Comparison of ENCODE assay signal across 8 mouse cellular contexts in the genomic region with DNA sequence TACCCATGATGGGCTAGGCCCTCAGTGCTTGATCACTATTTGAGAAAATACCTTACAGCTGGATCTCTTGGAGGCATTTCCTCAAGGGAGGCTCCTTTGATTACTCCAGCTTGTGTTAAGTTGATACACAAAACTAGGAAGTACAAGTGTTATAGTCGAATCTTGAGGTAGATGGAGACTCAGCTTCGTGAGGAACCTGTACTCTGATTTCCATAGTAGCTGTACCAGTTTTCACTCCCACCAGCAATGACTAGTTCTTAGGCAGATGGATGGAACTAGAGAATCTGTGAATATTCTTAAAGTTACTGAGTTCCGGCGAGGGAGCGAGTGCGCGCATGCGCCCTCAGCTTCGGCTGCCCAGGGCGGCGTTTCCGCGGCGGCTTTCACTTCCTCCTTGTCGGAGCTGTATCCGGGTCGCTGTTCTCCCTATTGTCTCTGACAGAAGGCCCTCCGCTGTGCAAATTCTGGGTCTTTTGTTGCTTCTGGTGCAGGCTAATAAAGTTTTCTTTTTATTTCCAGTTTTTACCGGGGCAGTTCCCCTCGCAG. TPM values are rescaled to one million over a fixed set of nuclear protein-coding genes. Genes with fewer than 3 reads are reported as not detected.
A peak's percentile ranks its signal among the peaks of the same experiment; 100 is the strongest.
DNase-seq lines count a peak whose midpoint lies in the region; ATAC-seq lines count a peak whose summit lies in the region.

No protein-coding gene starts in this region.

- peak overlapping the region; percentile 99 for H3K27ac ChIP-seq in hindbrain, embryonic 13.5 days

- H3K4me2 ChIP-seq in hindbrain, embryonic 13.5 days: peak overlapping the region; percentile 73

- H3K4me3 ChIP-seq in hindbrain, embryonic 13.5 days: peak overlapping the region; percentile 75

- peaks cover 9% of the 10 kb centered on the region for H3K36me3 ChIP-seq in hindbrain, embryonic 13.5 days

- no peaks in the 10 kb centered on the region for H3K27me3 ChIP-seq in hindbrain, embryonic 13.5 days

- H3K9ac ChIP-seq in hindbrain, embryonic 13.5 days: peak overlapping the region; percentile 96

- 0 out of 2 replicates have a peak, but pooled peaks cover 3% of the 10 kb centered on the region for H3K9me3 ChIP-seq in hindbrain, embryonic 13.5 days

- under 1% methylated on average over 20 of the region's 20 CpGs for WGBS in hindbrain, embryonic 13.5 days

- ATAC-seq in hindbrain, embryonic 13.5 days (ENCODE audit: low FRiP score): peak; percentile 98

- DNase-seq in NIH3T3 (ENCODE audit: low read depth): peak; percentile 97
- peak; percentile 87 for DNase-seq in cerebellum, adult 9-11 months
- DNase-seq in frontal cortex, postnatal 10 days (ENCODE audit: low spot score in 2 of 2): peak; percentile 82 to 86
- DNase-seq in layer of hippocampus, postnatal 25 days (ENCODE audit: extremely low spot score in 1 of 2, low spot score in 1 of 2): peak; percentile 70 to 73
- DNase-seq in lung, postnatal 25 days (ENCODE audit: low spot score): peak; percentile 90
- DNase-seq in retina, postnatal 7 days (ENCODE audit: low read depth, low spot score): peak; percentile 69
- peak; percentile 65 for DNase-seq in urinary bladder, adult 2 months (ENCODE audit: low spot score)

- peaks cover 31% of the 10 kb centered on the region for H3K4me1 ChIP-seq in hindbrain, embryonic 13.5 days (replicated peaks)

RNA-seq across cellular contexts. Expression of gene Phf14, which starts 18.0 kb away (rescaled TPM):
- 109 TPM in 2 replicates for polyA plus RNA-seq in hindbrain, embryonic 13.5 days (2015; fragmentation: Nextera tagmentation; extraction: Ambion mirVana)
- total RNA-seq in layer of hippocampus, postnatal 25 days (2021): 10 to 100 TPM; 72.4 to 81.3 TPM
- polyA plus RNA-seq in urinary bladder, adult 2 months (2012; rRNA removed): 24.7 and 25.1 TPM in 2 replicates

RNA-seq across cellular contexts. Expression of gene Ndufa4, which starts 18.3 kb away (rescaled TPM):
- polyA plus RNA-seq in hindbrain, embryonic 13.5 days (2015; fragmentation: Nextera tagmentation; extraction: Ambion mirVana): 1,088 and 1,091 TPM in 2 replicates
- 100 to 1,000 TPM; 782 to 857 TPM for total RNA-seq in layer of hippocampus, postnatal 25 days (2021)
- polyA plus RNA-seq in urinary bladder, adult 2 months (2012; rRNA removed): 769 and 991 TPM in 2 replicates

Comparison
In these comparisons a context has a peak if more than half of its experiments do, and no peak if none do; other contexts are left out.
1. Peak in every context shown above with its lines: DNase-seq, ATAC-seq, H3K4me3 ChIP-seq and H3K27ac ChIP-seq.